In genomic region chr8:123014429-123014828, GRCm38 (mm10) we compare ENCODE assay signal across 15 mouse cellular contexts. TPM values are rescaled to one million over a fixed set of nuclear protein-coding genes. Genes with fewer than 3 reads are reported as not detected.
DNase-seq lines count a peak whose midpoint lies in the region; ATAC-seq lines count a peak whose summit lies in the region.
"Had no signal": no experiment of that assay in that cellular context is flagged by ENCODE, and none has a peak within 500 bp of the region (broad histone marks: within the 10 kb centered on the region; RNA-seq: fewer than 3 reads in every experiment).

No protein-coding gene starts in this region.

- no peak overlapping the region for H3K9ac ChIP-seq in limb, embryonic 12.5 days (replicated peaks)
- H3K9ac ChIP-seq in hindbrain, embryonic 16.5 days (ENCODE audit: low read depth, low read length), result no peak overlapping the region
- H3K9ac ChIP-seq: forebrain, embryonic 13.5 days; hindbrain, embryonic 14.5 days; liver, embryonic 14.5 days; midbrain, embryonic 13.5 days had no signal

- peaks cover 23% of the 10 kb centered on the region for H3K4me1 ChIP-seq in limb, embryonic 12.5 days (replicated peaks)
- peaks cover 11% of the 10 kb centered on the region for H3K4me1 ChIP-seq in limb, embryonic 10.5 days
- peaks cover 11% of the 10 kb centered on the region for H3K4me1 ChIP-seq in hindbrain, embryonic 16.5 days (ENCODE audit: control insufficient read depth, insufficient read depth, low read depth, low read length)

- H3K9me3 ChIP-seq in limb, embryonic 12.5 days, result no peaks in the 10 kb centered on the region
- H3K9me3 ChIP-seq in limb, embryonic 10.5 days (replicated peaks), result no peaks in the 10 kb centered on the region
- H3K9me3 ChIP-seq in hindbrain, embryonic 16.5 days (ENCODE audit: control insufficient read depth, low read length), result no peaks in the 10 kb centered on the region
- H3K9me3 ChIP-seq: forebrain, embryonic 13.5 days; G1E; midbrain, embryonic 13.5 days had no signal

- no peak for DNase-seq in frontal cortex, postnatal 36 days (ENCODE audit: low spot score in 2 of 2)
- DNase-seq in limb, embryonic 10.5 days (ENCODE audit: low spot score), result no peak
- DNase-seq in adipocyte (ENCODE audit: low spot score), result peak; percentile 44
- peak; percentile 21 for DNase-seq in gastrocnemius, postnatal 14 days
- DNase-seq: kidney, postnatal 14 days had no signal

- 76% methylated on average over 7 of the region's 7 CpGs for WGBS in limb, embryonic 12.5 days
- WGBS in limb, embryonic 10.5 days, result 84% methylated on average over 7 of the region's 7 CpGs
- WGBS in hindbrain, embryonic 16.5 days, result 83% methylated on average over 7 of the region's 7 CpGs

- ATAC-seq in frontal cortex, adult (ENCODE audit: low TSS enrichment), result peak; percentile 52; the same call in 1 of the 2 replicates
- ATAC-seq in limb, embryonic 12.5 days (ENCODE audit: insufficient number of reproducible peaks, insufficient read depth, low FRiP score, low TSS enrichment, low read depth), result no peak
- no peak for ATAC-seq in megakaryocyte progenitor cell, adult 5-6 weeks (replicated peaks; ENCODE audit: poor library complexity)
- ATAC-seq in hindbrain, embryonic 16.5 days, result no peak
- ATAC-seq: forebrain, embryonic 13.5 days; intestine, postnatal 0 days; midbrain, embryonic 13.5 days had no signal

- no peak overlapping the region for H3K4me2 ChIP-seq in limb, embryonic 12.5 days
- no peak overlapping the region for H3K4me2 ChIP-seq in hindbrain, embryonic 16.5 days (ENCODE audit: low read length)
- H3K4me2 ChIP-seq: forebrain, embryonic 13.5 days; hindbrain, embryonic 14.5 days; midbrain, embryonic 13.5 days had no signal

- no peaks in the 10 kb centered on the region for H3K27me3 ChIP-seq in limb, embryonic 12.5 days
- no peaks in the 10 kb centered on the region for H3K27me3 ChIP-seq in limb, embryonic 10.5 days (ENCODE audit: low read depth, poor library complexity, severe bottlenecking)
- no peaks in the 10 kb centered on the region for H3K27me3 ChIP-seq in hindbrain, embryonic 16.5 days (replicated peaks; ENCODE audit: control insufficient read depth, insufficient read depth, low read length)
- H3K27me3 ChIP-seq: forebrain, embryonic 13.5 days; midbrain, embryonic 13.5 days had no signal

- H3K27ac ChIP-seq in limb, embryonic 12.5 days, result 0 out of 2 replicates have a peak overlapping the region, but pooled peaks have one; percentile 56
- H3K27ac ChIP-seq in limb, embryonic 10.5 days, result no peak overlapping the region
- H3K27ac ChIP-seq in hindbrain, embryonic 16.5 days (ENCODE audit: low read depth, low read length), result no peak overlapping the region
- H3K27ac ChIP-seq: forebrain, embryonic 13.5 days; hindbrain, embryonic 14.5 days; liver, embryonic 14.5 days; midbrain, embryonic 13.5 days had no signal

- H3K36me3 ChIP-seq in limb, embryonic 12.5 days, result 0 out of 2 replicates have a peak, but pooled peaks cover 7% of the 10 kb centered on the region
- peaks cover 34% of the 10 kb centered on the region for H3K36me3 ChIP-seq in limb, embryonic 10.5 days
- H3K36me3 ChIP-seq in hindbrain, embryonic 16.5 days (ENCODE audit: control insufficient read depth, insufficient read depth, low read length), result no peaks in the 10 kb centered on the region
- H3K36me3 ChIP-seq: midbrain, embryonic 13.5 days had no signal

- intact Hi-C loops in gastrocnemius, postnatal 14 days (cut with DNase I; ENCODE audit: low total_unique reads), result no loop called here

- no peak overlapping the region for H3K4me3 ChIP-seq in limb, embryonic 12.5 days (replicated peaks)
- H3K4me3 ChIP-seq in limb, embryonic 10.5 days, result no peak overlapping the region
- H3K4me3 ChIP-seq in hindbrain, embryonic 16.5 days (ENCODE audit: low read length), result no peak overlapping the region
- H3K4me3 ChIP-seq: forebrain, embryonic 13.5 days; midbrain, embryonic 13.5 days had no signal

RNA-seq across cellular contexts. Expression of gene Ankrd11, which starts 27.6 kb away (rescaled TPM):
- polyA plus RNA-seq in limb, embryonic 12.5 days (2016; fragmentation: Nextera tagmentation; extraction: Ambion mirVana), result 62.3 and 108 TPM in 2 replicates
- polyA plus RNA-seq in limb, embryonic 10.5 days (2016; fragmentation: Nextera tagmentation; extraction: Ambion mirVana), result 54.8 and 63.9 TPM in 2 replicates
- total RNA-seq in gastrocnemius, postnatal 14 days (2021), result 10 to 100 TPM; 40.2 to 43.2 TPM
- 76.4 and 79.6 TPM in 2 replicates for total RNA-seq in megakaryocyte progenitor cell, adult 5-6 weeks (2015)
- total RNA-seq in megakaryocyte progenitor cell, adult 5-6 weeks (2017), result 69.2 and 72.6 TPM in 2 replicates
- 22.9 and 23.5 TPM in 2 replicates for polyA plus RNA-seq in hindbrain, embryonic 16.5 days (2015; fragmentation: Nextera tagmentation; extraction: Ambion mirVana)

RNA-seq across cellular contexts. Expression of gene Spg7, which starts 48.3 kb away (rescaled TPM):
- 63.2 and 63.7 TPM in 2 replicates for polyA plus RNA-seq in limb, embryonic 12.5 days (2016; fragmentation: Nextera tagmentation; extraction: Ambion mirVana)
- 57.8 and 60.5 TPM in 2 replicates for polyA plus RNA-seq in limb, embryonic 10.5 days (2016; fragmentation: Nextera tagmentation; extraction: Ambion mirVana)
- 10 to 100 TPM; 49.0 to 59.2 TPM for total RNA-seq in gastrocnemius, postnatal 14 days (2021)
- total RNA-seq in megakaryocyte progenitor cell, adult 5-6 weeks (2015), result 33.1 and 49.6 TPM in 2 replicates
- total RNA-seq in megakaryocyte progenitor cell, adult 5-6 weeks (2017), result 61.1 and 74.1 TPM in 2 replicates
- 44.6 and 46.5 TPM in 2 replicates for polyA plus RNA-seq in hindbrain, embryonic 16.5 days (2015; fragmentation: Nextera tagmentation; extraction: Ambion mirVana)

Comparison
In these comparisons a context has a peak if more than half of its experiments do, and no peak if none do; other contexts are left out.
1. DNase-seq: peak in adipocyte (single experiment) and gastrocnemius, postnatal 14 days (single experiment); none in frontal cortex, postnatal 36 days (0 of 2) and limb, embryonic 10.5 days (single experiment).